Comparison of ENCODE assay signal across 8 mouse cellular contexts in genomic region chr7:76941531-76941930, GRCm38 (mm10).
DNase-seq lines count a peak whose midpoint lies in the region; TF ChIP-seq lines count a peak whose summit lies in the region.

No protein-coding gene starts in this region.

- H3K4me1 ChIP-seq in thymus, adult 2 months (replicated peaks; ENCODE audit: control insufficient read depth, insufficient read depth, low read length) = no peaks in the 10 kb centered on the region

- H3K4me3 ChIP-seq in thymus, adult 2 months (ENCODE audit: control insufficient read depth, insufficient read depth, low read length) = no peak overlapping the region

- no peaks in the 10 kb centered on the region for H3K27me3 ChIP-seq in thymus, adult 2 months (ENCODE audit: control insufficient read depth, insufficient read depth, low read length)

- no peak for TF ChIP-seq CTCF in thymus, adult 2 months (IDR thresholded peaks at IDR 0.05; ENCODE audit: borderline replicate concordance, control insufficient read depth, extremely low read depth, insufficient read depth, low read length, poor library complexity)

- peak; percentile 32 for DNase-seq in heart, adult 8-10 months (ENCODE audit: low spot score)
- DNase-seq in heart, postnatal 25 days (ENCODE audit: low spot score) = no peak
- peak; percentile 14 for DNase-seq in thymus, adult 2 months
- no peak for DNase-seq in thymus, postnatal 36 days
- peak; percentile 77 to 82 for DNase-seq in cerebellum, postnatal 10 days
- DNase-seq in kidney, postnatal 36 days = peak; percentile 40 to 50
- DNase-seq in naive thymus-derived CD4-positive, alpha-beta T cell, adult 2 months (ENCODE audit: low read depth) = peak; percentile 42
- no peak for DNase-seq in urinary bladder, adult 2 months (ENCODE audit: low spot score)

- no peak for TF ChIP-seq POLR2A in thymus, adult 2 months (IDR thresholded peaks at IDR 0.05; ENCODE audit: control insufficient read depth, extremely low read depth, insufficient read depth, low read length, poor library complexity)

- intact Hi-C loops in heart, postnatal 25 days (cut with DNase I) = loop anchor here (1.0 to 2.0 kb wide), 2 partner anchors 548 to 1031 kb away; no protein-coding TSS in a partner anchor

- H3K27ac ChIP-seq in thymus, adult 2 months (ENCODE audit: control insufficient read depth, insufficient read depth, low read length) = no peak overlapping the region

- H3K36me3 ChIP-seq in thymus, adult 2 months (ENCODE audit: control insufficient read depth, insufficient read depth, low read length) = no peaks in the 10 kb centered on the region

Comparison
In these comparisons a context has a peak if more than half of its experiments do, and no peak if none do; other contexts are left out.
1. DNase-seq: peak in heart, adult 8-10 months (single experiment), thymus, adult 2 months (single experiment), cerebellum, postnatal 10 days (2 of 2), kidney, postnatal 36 days (2 of 2) and naive thymus-derived CD4-positive, alpha-beta T cell, adult 2 months (single experiment); none in heart, postnatal 25 days (single experiment), thymus, postnatal 36 days (0 of 2) and urinary bladder, adult 2 months (single experiment).